Mouse (Mus musculus): Measurements from ENCODE around the gene AU040320.

AU040320 gene

GRCm38 (mm10) chr4:126750046-126750683 is 3.2 kb upstream of the AU040320 start:
- no peak for DNase-seq

- DNase-seq, result no peak
Measured at GRCm38 (mm10) chr4:126750863-126751555, 2.3 kb upstream of the AU040320 start.

GRCm38 (mm10) chr4:126751556-126752023 is 1.8 kb upstream of the AU040320 start:
- no peak for DNase-seq

GRCm38 (mm10) chr4:126752024-126752607 is 1.2 kb upstream of the AU040320 start:
- DNase-seq, result no peak

GRCm38 (mm10) chr4:126752608-126753141 is 669 bp upstream of the AU040320 start:
- no peak for DNase-seq

GRCm38 (mm10) chr4:126754231-126754611 is 877 bp downstream of the AU040320 start:
- DNase-seq, result no peak

- no peak for DNase-seq
Measured at GRCm38 (mm10) chr4:126754736-126755374, 1.5 kb downstream of the AU040320 start.

- DNase-seq, result peak; percentile 42
Measured at GRCm38 (mm10) chr4:126756766-126757165, 3.4 kb downstream of the AU040320 start.

- DNase-seq, result no peak
Measured at GRCm38 (mm10) chr4:126758299-126758698, 5.0 kb downstream of the AU040320 start.

GRCm38 (mm10) chr4:126759435-126759834 is 6.1 kb downstream of the AU040320 start:
- no peak for DNase-seq

- no peak for DNase-seq
Measured at GRCm38 (mm10) chr4:126762586-126763359, 9.4 kb downstream of the AU040320 start.

GRCm38 (mm10) chr4:126763483-126763882 is 10.1 kb downstream of the AU040320 start:
- no peak for DNase-seq

- no peak for DNase-seq
Measured at GRCm38 (mm10) chr4:126769800-126770563, 16.6 kb downstream of the AU040320 start.

GRCm38 (mm10) chr4:126770831-126771230 is 17.5 kb downstream of the AU040320 start:
- DNase-seq, result no peak

- DNase-seq, result no peak
Measured at GRCm38 (mm10) chr4:126773871-126774270, 20.5 kb downstream of the AU040320 start.

- no peak for DNase-seq
Measured at GRCm38 (mm10) chr4:126775182-126775581, 21.8 kb downstream of the AU040320 start.

- no peak for DNase-seq
Measured at GRCm38 (mm10) chr4:126779148-126779581, 25.8 kb downstream of the AU040320 start.

- DNase-seq, result no peak
Measured at GRCm38 (mm10) chr4:126779826-126780775, 26.8 kb downstream of the AU040320 start.

GRCm38 (mm10) chr4:126781871-126782270 is 28.5 kb downstream of the AU040320 start:
- DNase-seq, result no peak

GRCm38 (mm10) chr4:126782512-126782911 is 29.2 kb downstream of the AU040320 start:
- no peak for DNase-seq
